Mouse (Mus musculus): ENCODE measurements at regions not wholly inside any gene's neighbourhood (a gene's known extent, or its start where the extent isn't known, plus 50 kb on each side); places are given as distances from the start of the nearest gene placed in this dataset.

GRCm38 (mm10) chr2:137942753-137943152 lies 313.6 kb upstream of the Btbd3 start:
- H3K4me3 ChIP-seq (replicated peaks; ENCODE audit: extremely low read depth, low read depth, low read length): no peak overlapping the region
- DNase-seq: peak; percentile 66
- WGBS: 2% methylated on average over 7 of the region's 7 CpGs
- TF ChIP-seq POLR2A (IDR thresholded peaks at IDR 0.05; ENCODE audit: borderline replicate concordance, extremely low read depth, low read depth, low read length) (no peak), CTCF (IDR thresholded peaks at IDR 0.05; ENCODE audit: insufficient read depth, low read length) (peak; percentile 45; the same call in 1 of the 2 replicates)
- no peaks in the 10 kb centered on the region; the same call in 1 of the 2 replicates for H3K4me1 ChIP-seq (ENCODE audit: control insufficient read depth, insufficient read depth, low read length)

GRCm38 (mm10) chr2:137939591-137939990 lies 316.8 kb upstream of the Btbd3 start:
- WGBS: 74% methylated on average over 3 of the region's 3 CpGs
- no peak for DNase-seq
- Histone ChIP-seq H3K4me1 (ENCODE audit: control insufficient read depth, insufficient read depth, low read length) (no peaks in the 10 kb centered on the region; the same call in 1 of the 2 replicates), H3K4me3 (replicated peaks; ENCODE audit: extremely low read depth, low read depth, low read length) (no peak overlapping the region)
- TF ChIP-seq CTCF (IDR thresholded peaks at IDR 0.05; ENCODE audit: insufficient read depth, low read length): no peak

DNA sequence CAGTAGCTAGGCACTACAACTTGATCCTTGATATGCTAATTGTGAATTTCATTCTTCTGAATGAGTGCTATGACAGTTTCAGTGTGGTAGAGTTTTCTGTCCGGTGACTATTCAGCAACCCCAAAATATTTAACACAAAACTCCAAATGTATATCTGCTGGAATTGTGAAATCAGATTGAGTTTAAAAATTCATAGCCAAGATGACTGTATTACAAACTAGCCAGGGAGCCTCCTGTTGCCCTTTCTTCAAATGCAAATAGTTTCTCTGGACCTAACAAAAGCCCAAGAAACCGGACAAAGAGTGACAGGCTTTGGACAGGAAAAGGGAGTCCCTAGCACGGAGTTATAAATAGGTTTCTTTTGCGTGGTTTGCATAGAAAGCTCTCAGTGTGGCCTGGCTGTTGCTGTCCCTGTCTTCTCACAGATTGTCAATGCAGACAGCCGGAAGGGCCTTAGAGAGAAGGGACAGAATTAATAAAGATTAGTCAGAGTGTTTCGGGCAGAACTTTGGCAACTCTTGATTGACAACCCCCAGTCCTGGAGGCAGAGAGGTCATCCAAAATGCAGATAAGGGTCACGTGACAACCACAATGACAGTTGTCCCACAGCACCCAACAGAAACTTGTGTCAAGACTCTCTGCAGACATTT lies 317.4 kb upstream of the Btbd3 start:
- Histone ChIP-seq H3K4me1 (ENCODE audit: control insufficient read depth, insufficient read depth, low read length) (no peaks in the 10 kb centered on the region; the same call in 1 of the 2 replicates), H3K4me3 (replicated peaks; ENCODE audit: extremely low read depth, low read depth, low read length) (no peak overlapping the region)
- DNase-seq: no peak
- WGBS: 44% methylated on average over 7 of the region's 7 CpGs
- TF ChIP-seq CTCF (IDR thresholded peaks at IDR 0.05; ENCODE audit: insufficient read depth, low read length): no peak
- no peak for TF ChIP-seq POLR2A (IDR thresholded peaks at IDR 0.05; ENCODE audit: borderline replicate concordance, extremely low read depth, low read depth, low read length)

GRCm38 (mm10) chr2:137936613-137937012 lies 319.8 kb upstream of the Btbd3 start:
- TF ChIP-seq POLR2A (IDR thresholded peaks at IDR 0.05; ENCODE audit: borderline replicate concordance, extremely low read depth, low read depth, low read length) (no peak), CTCF (IDR thresholded peaks at IDR 0.05; ENCODE audit: insufficient read depth, low read length) (no peak)
- 37% methylated on average over 2 of the region's 2 CpGs for WGBS
- no peaks in the 10 kb centered on the region; the same call in none of the 2 replicates for H3K4me1 ChIP-seq (ENCODE audit: control insufficient read depth, insufficient read depth, low read length)
- no peak overlapping the region for H3K4me3 ChIP-seq (replicated peaks; ENCODE audit: extremely low read depth, low read depth, low read length)
- no peak for DNase-seq

- WGBS: 86% methylated on average over 2 of the region's 2 CpGs
These were observed 323.4 kb upstream of the Btbd3 start for GRCm38 (mm10) chr2:137932931-137933330.

DNA sequence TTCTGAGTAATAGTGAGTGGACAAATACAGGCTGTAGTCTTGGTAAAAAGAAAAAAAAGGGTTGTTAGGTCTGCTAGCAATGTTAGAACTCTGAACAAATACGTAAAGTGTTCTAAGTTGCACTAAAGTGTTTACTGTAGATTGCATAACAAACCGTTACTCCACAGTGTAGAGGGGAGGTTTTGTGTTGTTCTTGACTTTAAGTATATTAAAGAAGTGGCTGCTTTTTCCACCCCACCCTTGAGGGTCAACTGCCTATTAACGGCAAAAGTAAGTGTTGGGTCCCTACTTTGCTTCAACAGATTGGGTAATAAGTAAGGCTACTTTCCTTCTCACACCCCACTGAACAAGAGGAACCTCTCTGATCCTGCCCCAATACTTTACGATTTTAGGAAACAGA lies 323.9 kb upstream of the Btbd3 start:
- H3K4me1 ChIP-seq (ENCODE audit: control insufficient read depth, insufficient read depth, low read length): no peaks in the 10 kb centered on the region; the same call in 1 of the 2 replicates
- 72% methylated on average over 4 of the region's 4 CpGs for WGBS
- no peak overlapping the region for H3K4me3 ChIP-seq (replicated peaks; ENCODE audit: extremely low read depth, low read depth, low read length)
- TF ChIP-seq CTCF (IDR thresholded peaks at IDR 0.05; ENCODE audit: insufficient read depth, low read length): no peak
- TF ChIP-seq POLR2A (IDR thresholded peaks at IDR 0.05; ENCODE audit: borderline replicate concordance, extremely low read depth, low read depth, low read length): no peak
- DNase-seq: no peak

More at GRCm38 (mm10) chr2:137932931-137933330, 323.4 kb upstream of the Btbd3 start:
- DNase-seq: no peak
- Histone ChIP-seq H3K4me1 (ENCODE audit: control insufficient read depth, insufficient read depth, low read length) (no peaks in the 10 kb centered on the region; the same call in 1 of the 2 replicates), H3K4me3 (replicated peaks; ENCODE audit: extremely low read depth, low read depth, low read length) (no peak overlapping the region)
- no peak for TF ChIP-seq CTCF (IDR thresholded peaks at IDR 0.05; ENCODE audit: insufficient read depth, low read length)
- TF ChIP-seq POLR2A (IDR thresholded peaks at IDR 0.05; ENCODE audit: borderline replicate concordance, extremely low read depth, low read depth, low read length): no peak

DNA sequence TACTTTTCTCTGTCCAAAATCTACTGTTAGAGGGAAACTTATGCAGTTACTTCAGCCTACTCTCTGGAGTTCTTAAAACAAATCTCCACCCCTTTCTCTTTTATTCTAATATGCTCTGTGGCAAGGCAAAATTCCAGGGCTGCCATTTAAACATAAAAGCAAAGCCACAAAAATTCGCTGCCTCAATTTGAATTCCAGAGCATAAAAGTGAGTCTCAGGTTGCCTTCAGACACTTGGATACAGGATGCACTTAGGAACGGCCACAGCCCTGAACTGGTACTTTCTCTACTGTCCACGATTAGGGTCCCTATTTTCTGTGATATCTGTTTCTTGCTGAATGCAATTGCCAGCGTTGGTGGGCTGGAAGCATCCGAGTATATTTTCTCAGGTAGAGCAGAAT lies 330.9 kb upstream of the Btbd3 start:
- Histone ChIP-seq H3K4me1 (ENCODE audit: control insufficient read depth, insufficient read depth, low read length) (no peaks in the 10 kb centered on the region), H3K4me3 (replicated peaks; ENCODE audit: extremely low read depth, low read depth, low read length) (no peak overlapping the region)
- no peak for TF ChIP-seq CTCF (IDR thresholded peaks at IDR 0.05; ENCODE audit: insufficient read depth, low read length)
- no peak for TF ChIP-seq POLR2A (IDR thresholded peaks at IDR 0.05; ENCODE audit: borderline replicate concordance, extremely low read depth, low read depth, low read length)
- 64% methylated on average over 5 of the region's 5 CpGs for WGBS
- no peak for DNase-seq

DNA sequence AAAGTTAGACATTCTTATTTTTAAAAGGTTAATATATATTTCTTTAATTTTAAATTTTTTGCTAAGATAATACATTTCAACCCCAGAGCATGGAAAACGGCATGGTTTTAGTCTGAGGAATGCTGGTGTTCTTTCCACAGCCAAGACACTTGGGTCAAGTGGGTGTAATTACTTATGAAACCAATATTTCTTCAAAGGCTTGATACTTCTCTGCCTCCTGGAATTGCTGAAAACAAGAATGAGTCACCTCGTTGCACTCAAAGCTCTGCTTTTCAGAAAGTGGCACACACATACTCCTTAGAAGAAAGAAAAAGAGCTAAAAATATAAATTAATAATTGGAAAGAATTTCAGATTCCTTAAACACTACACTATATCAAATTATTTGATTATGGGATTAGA lies 331.8 kb upstream of the Btbd3 start:
- Histone ChIP-seq H3K4me1 (ENCODE audit: control insufficient read depth, insufficient read depth, low read length) (no peaks in the 10 kb centered on the region), H3K4me3 (replicated peaks; ENCODE audit: extremely low read depth, low read depth, low read length) (no peak overlapping the region)
- no peak for DNase-seq
- TF ChIP-seq POLR2A (IDR thresholded peaks at IDR 0.05; ENCODE audit: borderline replicate concordance, extremely low read depth, low read depth, low read length) (no peak), CTCF (IDR thresholded peaks at IDR 0.05; ENCODE audit: insufficient read depth, low read length) (no peak)
- WGBS: 48% methylated on average over 2 of the region's 2 CpGs

- no peak for DNase-seq
- TF ChIP-seq CTCF (IDR thresholded peaks at IDR 0.05; ENCODE audit: insufficient read depth, low read length): no peak
- no peak for TF ChIP-seq POLR2A (IDR thresholded peaks at IDR 0.05; ENCODE audit: borderline replicate concordance, extremely low read depth, low read depth, low read length)
- H3K4me1 ChIP-seq (ENCODE audit: control insufficient read depth, insufficient read depth, low read length): no peaks in the 10 kb centered on the region
- no peak overlapping the region for H3K4me3 ChIP-seq (replicated peaks; ENCODE audit: extremely low read depth, low read depth, low read length)
These were observed 357.9 kb upstream of the Btbd3 start for GRCm38 (mm10) chr2:137898425-137898824.

DNA sequence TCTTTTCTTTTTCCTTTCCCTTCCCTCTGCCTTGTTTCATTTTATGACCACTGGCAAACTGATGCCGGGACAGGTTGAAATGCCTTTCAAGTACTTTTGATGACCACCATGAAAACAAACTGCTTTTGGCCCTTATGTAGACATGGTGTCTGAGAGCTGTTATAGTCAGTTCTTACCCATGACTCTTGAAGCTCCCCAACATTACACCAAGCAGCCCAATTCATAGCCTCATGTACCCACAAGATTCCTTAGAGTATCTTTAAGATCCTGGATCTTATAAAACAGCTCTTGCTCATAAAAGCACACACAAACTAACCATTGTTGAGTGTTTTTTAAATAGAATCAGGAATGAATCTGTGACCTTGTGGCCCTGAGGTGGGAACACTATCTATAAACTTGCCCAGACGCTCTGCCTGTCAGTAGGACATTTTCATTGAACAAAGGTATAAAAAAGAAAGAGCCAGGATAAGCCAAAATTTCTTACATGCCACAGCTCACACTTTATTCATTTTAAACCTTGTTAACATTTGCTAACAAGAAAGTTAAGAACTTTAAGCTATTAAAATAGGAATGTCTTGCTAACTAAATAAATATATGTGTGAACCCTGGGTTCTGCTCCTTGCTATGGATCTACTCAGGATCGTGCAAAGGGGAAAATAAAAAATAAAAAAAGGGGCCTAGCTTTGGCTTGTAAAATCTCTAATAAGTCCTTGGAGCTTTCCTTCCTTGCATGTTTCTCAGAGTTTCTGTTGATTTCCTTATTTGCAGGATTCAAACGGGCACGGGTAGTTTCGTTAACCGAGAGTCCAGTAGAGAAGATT lies 375.9 kb upstream of the Btbd3 start:
- DNase-seq: no peak
- no peak for TF ChIP-seq CTCF (IDR thresholded peaks at IDR 0.05; ENCODE audit: insufficient read depth, low read length)
- no peak for TF ChIP-seq POLR2A (IDR thresholded peaks at IDR 0.05; ENCODE audit: borderline replicate concordance, extremely low read depth, low read depth, low read length)
- no peaks in the 10 kb centered on the region for H3K4me1 ChIP-seq (ENCODE audit: control insufficient read depth, insufficient read depth, low read length)
- no peak overlapping the region for H3K4me3 ChIP-seq (replicated peaks; ENCODE audit: extremely low read depth, low read depth, low read length)
- 60% methylated on average over 7 of the region's 7 CpGs for WGBS

Data from lung, adult 2 months (tissue).